Mouse (Mus musculus) cerebellum, adult (tissue): ENCODE results near the gene Tas2r117.

Experiments
- ATAC-seq: cut with Nextera tagmentation; 2 replicates; pipeline ENCODE4 v1.9.2; 2017; ENCODE audit warnings: mild to moderate bottlenecking, moderate library complexity, mixed read lengths; ENCODE audit not compliant: insufficient number of reproducible peaks, low FRiP score, low TSS enrichment

Tas2r117 gene

GRCm38 (mm10) chr6:132802518-132802917 lies at the start of gene Tas2r117:
Gene Tas2r117, plus strand, starts transcription at chr6:132802818.
- no peak for ATAC-seq

GRCm38 (mm10) chr6:132754430-132754829 lies 48.2 kb upstream of the Tas2r117 start, which contains the start of gene Tas2r124:
Gene Tas2r124, plus strand, starts transcription at chr6:132754730.
- ATAC-seq: no peak

- ATAC-seq: no peak
Observed at GRCm38 (mm10) chr6:132761831-132762230, 40.8 kb upstream of the Tas2r117 start, which contains the start of gene Tas2r102. Gene Tas2r102, plus strand, starts transcription at chr6:132762131.

- ATAC-seq: no peak
Observed at GRCm38 (mm10) chr6:132778062-132778461, 24.6 kb upstream of the Tas2r117 start, which contains the start of gene Tas2r136. Gene Tas2r136, minus strand, starts transcription at chr6:132778162.

- no peak for ATAC-seq
Observed at GRCm38 (mm10) chr6:132795393-132795792, 7.2 kb upstream of the Tas2r117 start.

- no peak for ATAC-seq
Observed at GRCm38 (mm10) chr6:132846842-132847241, 44.2 kb downstream of the Tas2r117 start, which contains the start of gene Tas2r123. Gene Tas2r123, plus strand, starts transcription at chr6:132847142.
